Mouse (Mus musculus) spleen, adult 2 months (tissue): Measurements from ENCODE around the gene Rora.

Experiments used
- CTCF ChIP-seq: fragments of 200-500 bp; IDR thresholded peaks from 2 replicates; pipeline ENCODE4 v1.5.1; 2011; ENCODE audit warnings: mild to moderate bottlenecking, inconsistent platforms; ENCODE audit not compliant: insufficient read depth, insufficient read length, insufficient replicate concordance; ENCODE audit errors: extremely low read depth
- POLR2A ChIP-seq: fragments of 200-500 bp; IDR thresholded peaks from 2 replicates; pipeline ENCODE4 v1.6.1; 2011; ENCODE audit warnings: low read depth, low read length, inconsistent platforms

- TF ChIP-seq POLR2A (no peak), CTCF (no peak)
Measured at GRCm38 (mm10) chr9:69435194-69435593, 781.6 kb downstream of the Rora start.
